Mouse (Mus musculus) heart, postnatal 0 days (tissue): ENCODE measurements at regions not wholly inside any gene's neighbourhood (a gene's known extent, or its start where the extent isn't known, plus 50 kb on each side); places are given as distances from the start of the nearest gene placed in this dataset.

Experiments used
- ATAC-seq: fragments of 200-750 bp; cut with Nextera tagmentation; 2 replicates; pipeline ENCODE4 v1.8.0; 2017; ENCODE audit warnings: low read depth, moderate number of reproducible peaks, moderate library complexity; ENCODE audit not compliant: insufficient read depth
- DNase-seq: peaks from one replicate; pipeline ENCODE4 v3.0.0-alpha.2; 2016; ENCODE audit warnings: low spot score
- H3K27ac ChIP-seq: fragments of 300-500 bp; sonication (generic); 2 replicates; pipeline ENCODE4 v1.5.1; 2014; ENCODE audit warnings: low read depth, mild to moderate bottlenecking
- H3K27me3 ChIP-seq: fragments of 300-500 bp; sonication (generic); 2 replicates; pipeline ENCODE4 v1.6.1; 2014; ENCODE audit warnings: low read length, mixed read lengths; ENCODE audit not compliant: control insufficient read depth, insufficient read depth
- H3K36me3 ChIP-seq: fragments of 300-500 bp; sonication (generic); replicated peaks from 2 replicates; pipeline ENCODE4 v1.6.1; 2014; ENCODE audit warnings: low read length, mixed read lengths; ENCODE audit not compliant: control insufficient read depth, insufficient read depth
- H3K4me1 ChIP-seq: fragments of 300-500 bp; sonication (generic); 2 replicates; pipeline ENCODE4 v1.6.1; 2014; ENCODE audit warnings: antibody characterized with exemption; ENCODE audit not compliant: control insufficient read depth, insufficient read depth
- H3K4me2 ChIP-seq: fragments of 300-500 bp; sonication (generic); 2 replicates; pipeline ENCODE4 v1.6.1; 2014; ENCODE audit warnings: low read depth, mild to moderate bottlenecking, low read length, moderate library complexity
- H3K4me3 ChIP-seq: fragments of 300-500 bp; sonication (generic); 2 replicates; pipeline ENCODE4 v1.5.1; 2014; ENCODE audit warnings: low read depth, low read length
- H3K9ac ChIP-seq: fragments of 300-500 bp; sonication (generic); replicated peaks from 2 replicates; pipeline ENCODE4 v1.6.1; 2014; ENCODE audit warnings: low read depth, low read length, mixed read lengths
- H3K9me3 ChIP-seq: fragments of 300-500 bp; sonication (generic); replicated peaks from 2 replicates; pipeline ENCODE4 v1.6.1; 2016; ENCODE audit warnings: low read length; ENCODE audit not compliant: control insufficient read depth
- CTCF ChIP-seq: IDR thresholded peaks from 2 replicates; pipeline ENCODE4 v1.5.1; 2016; ENCODE audit warnings: antibody characterized with exemption, control low read depth, low read depth
- EP300 ChIP-seq: IDR thresholded peaks from 2 replicates; pipeline ENCODE4 v1.6.1; 2016; ENCODE audit warnings: antibody characterized with exemption, low read depth
- WGBS: fragments of 180-500 bp; shearing (Covaris S2); extraction: QIAGEN DNeasy Blood & Tissue Kit; methylation state at CpG from one replicate; pipeline ENCODE4 v1.1.7; 2014; 5-methylcytosine and 5-hydroxymethylcytosine counted together

GRCm38 (mm10) chr2:166408009-166408408 is 252.5 kb upstream of the Sulf2 start:
- no peaks in the 10 kb centered on the region for H3K36me3 ChIP-seq
- no peak overlapping the region for H3K9ac ChIP-seq
- no peak for ATAC-seq
- no peak for DNase-seq
- no peak overlapping the region for H3K4me3 ChIP-seq
- H3K4me1 ChIP-seq: peaks cover 10% of the 10 kb centered on the region
- no peaks in the 10 kb centered on the region for H3K9me3 ChIP-seq
- TF ChIP-seq CTCF (no peak), EP300 (no peak)
- 92% methylated on average over 16 of the region's 16 CpGs for WGBS
- no peaks in the 10 kb centered on the region for H3K27me3 ChIP-seq
- H3K27ac ChIP-seq: no peak overlapping the region
- no peak overlapping the region for H3K4me2 ChIP-seq

- no peak overlapping the region for H3K4me2 ChIP-seq
- no peak overlapping the region for H3K9ac ChIP-seq
- no peaks in the 10 kb centered on the region for H3K9me3 ChIP-seq
- peaks cover 6% of the 10 kb centered on the region for H3K4me1 ChIP-seq
- DNase-seq: no peak
- H3K36me3 ChIP-seq: no peaks in the 10 kb centered on the region
- no peaks in the 10 kb centered on the region for H3K27me3 ChIP-seq
- H3K27ac ChIP-seq: peak overlapping the region; percentile 22; the same call in 1 of the 2 replicates
- no peak for TF ChIP-seq CTCF
- TF ChIP-seq EP300: no peak
- H3K4me3 ChIP-seq: no peak overlapping the region
- ATAC-seq: no peak
- WGBS: 69% methylated on average over 11 of the region's 11 CpGs
Observed at GRCm38 (mm10) chr2:166406826-166407225, 251.4 kb upstream of the Sulf2 start.

- 30% methylated on average over 10 of the region's 10 CpGs for WGBS
- no peaks in the 10 kb centered on the region for H3K36me3 ChIP-seq
- no peak overlapping the region for H3K4me3 ChIP-seq
- DNase-seq: peak; percentile 93
- H3K27me3 ChIP-seq: no peaks in the 10 kb centered on the region
- no peak overlapping the region for H3K4me2 ChIP-seq
- H3K9me3 ChIP-seq: no peaks in the 10 kb centered on the region
- TF ChIP-seq EP300: peak; percentile 88
- peak; percentile 41 for TF ChIP-seq CTCF
- peaks cover 29% of the 10 kb centered on the region for H3K4me1 ChIP-seq
- peak; percentile 72 for ATAC-seq
- H3K9ac ChIP-seq: no peak overlapping the region
- peak overlapping the region; percentile 97 for H3K27ac ChIP-seq
Observed at GRCm38 (mm10) chr2:166403319-166403718, 247.9 kb upstream of the Sulf2 start.

GRCm38 (mm10) chr2:166401860-166402259 is 246.4 kb upstream of the Sulf2 start:
- H3K4me3 ChIP-seq: no peak overlapping the region
- whole genome bisulfite sequencing: 78% methylated on average over 3 of the region's 3 CpGs
- DNase-seq (no peak), ATAC-seq (no peak)
- no peak overlapping the region for H3K9ac ChIP-seq
- H3K27me3 ChIP-seq: no peaks in the 10 kb centered on the region
- no peaks in the 10 kb centered on the region for H3K9me3 ChIP-seq
- H3K36me3 ChIP-seq: no peaks in the 10 kb centered on the region
- peaks cover 37% of the 10 kb centered on the region for H3K4me1 ChIP-seq
- TF ChIP-seq EP300 (no peak), CTCF (no peak)
- no peak overlapping the region for H3K4me2 ChIP-seq
- peak overlapping the region; percentile 97 for H3K27ac ChIP-seq

- no peak overlapping the region for H3K9ac ChIP-seq
- H3K4me2 ChIP-seq: no peak overlapping the region
- no peak overlapping the region for H3K4me3 ChIP-seq
- WGBS: 51% methylated on average over 10 of the region's 10 CpGs
- peaks cover 37% of the 10 kb centered on the region for H3K4me1 ChIP-seq
- H3K36me3 ChIP-seq: no peaks in the 10 kb centered on the region
- ATAC-seq (no peak), DNase-seq (no peak)
- TF ChIP-seq EP300 (no peak), CTCF (no peak)
- H3K27me3 ChIP-seq: no peaks in the 10 kb centered on the region
- H3K9me3 ChIP-seq: no peaks in the 10 kb centered on the region
- peak overlapping the region; percentile 97 for H3K27ac ChIP-seq
Observed at GRCm38 (mm10) chr2:166400304-166400703, 244.8 kb upstream of the Sulf2 start.

- Histone ChIP-seq H3K4me3 (no peak overlapping the region), H3K4me2 (no peak overlapping the region), H3K4me1 (peaks cover 37% of the 10 kb centered on the region), H3K27me3 (no peaks in the 10 kb centered on the region), H3K9me3 (no peaks in the 10 kb centered on the region), H3K27ac (peak overlapping the region; percentile 97), H3K9ac (0 out of 2 replicates have a peak overlapping the region, but pooled peaks have one; percentile 43), H3K36me3 (no peaks in the 10 kb centered on the region)
- DNase-seq (peak; percentile 96), ATAC-seq (peak; percentile 81)
- 9% methylated on average over 6 of the region's 6 CpGs for WGBS
- no peak; the same call in 1 of the 2 replicates for TF ChIP-seq CTCF
- peak; percentile 92 for TF ChIP-seq EP300
Observed at GRCm38 (mm10) chr2:166399140-166399830, 243.8 kb upstream of the Sulf2 start.
